Mouse (Mus musculus) testis, adult 2 months (tissue): ENCODE results near the gene Cdhr4.

Experiments used
- CTCF ChIP-seq: fragments of 200-500 bp; IDR thresholded peaks from 2 replicates; pipeline ENCODE4 v1.5.1; 2012; ENCODE audit warnings: low read depth, mild to moderate bottlenecking, inconsistent platforms, low read length, moderate library complexity; ENCODE audit not compliant: control insufficient read depth, insufficient read depth, insufficient replicate concordance
- POLR2A ChIP-seq: fragments of 200-500 bp; IDR thresholded peaks from 2 replicates; pipeline ENCODE4 v1.6.1; 2012; ENCODE audit warnings: low read depth, mild to moderate bottlenecking, inconsistent platforms, low read length, moderate library complexity; ENCODE audit not compliant: control insufficient read depth

DNA sequence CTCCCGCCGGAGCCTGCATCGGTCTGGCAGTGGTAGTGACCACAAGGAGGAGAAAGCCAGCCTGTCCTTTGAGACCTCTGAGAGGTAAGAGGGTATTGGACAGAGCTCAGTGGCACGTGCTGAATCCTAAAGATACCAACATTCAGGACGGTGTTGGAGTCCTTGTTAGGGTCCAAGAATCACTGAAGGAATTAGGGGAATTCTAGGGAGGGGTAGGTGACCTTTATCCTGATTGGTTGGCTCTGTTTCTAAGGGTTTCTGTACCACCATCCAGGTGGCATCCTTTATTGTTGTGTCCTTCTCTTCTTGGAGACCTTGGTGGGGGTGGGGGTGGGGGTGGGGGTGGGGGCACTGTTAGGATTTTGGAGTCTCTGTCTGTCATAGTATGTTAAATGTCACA lies 39.8 kb downstream of the Cdhr4 start:
- no peak for TF ChIP-seq CTCF
- no peak for TF ChIP-seq POLR2A
